Mouse (Mus musculus) right cerebral cortex, postnatal 10 days (tissue): Measurements from ENCODE around the gene Dnajb6.
"Not testable (repeated sequence)": the region's sequence is repeated elsewhere in the genome, so short reads cannot be mapped to it uniquely, and the experiment has no call there.

Experiments used
- DNase-seq, 2 experiments: peaks; one replicate each; pipeline ENCODE4 v3.0.0; 2021; ENCODE audit warnings: low spot score in 2 of 2

Gene Dnajb6

GRCm38 (mm10) chr5:29759318-29759717, 23.8 kb downstream of the Dnajb6 start:
- no peak for DNase-seq

- no peak for DNase-seq
These were observed 35.4 kb downstream of the Dnajb6 start for GRCm38 (mm10) chr5:29770935-29771334.

GRCm38 (mm10) chr5:29772038-29772437, 36.5 kb downstream of the Dnajb6 start:
- DNase-seq = no peak

- DNase-seq = no peak
These were observed 37.3 kb downstream of the Dnajb6 start for GRCm38 (mm10) chr5:29772651-29773330.

- DNase-seq = no peak
These were observed 38.1 kb downstream of the Dnajb6 start for GRCm38 (mm10) chr5:29773460-29774150.

GRCm38 (mm10) chr5:29775437-29775836, 39.9 kb downstream of the Dnajb6 start:
- DNase-seq = no peak

GRCm38 (mm10) chr5:29778029-29778428, 42.5 kb downstream of the Dnajb6 start:
- no peak for DNase-seq

GRCm38 (mm10) chr5:29779733-29780132, 44.2 kb downstream of the Dnajb6 start:
- not testable (repeated sequence) for DNase-seq

GRCm38 (mm10) chr5:29782261-29782660, 46.8 kb downstream of the Dnajb6 start:
- no peak for DNase-seq

GRCm38 (mm10) chr5:29784906-29785305, 49.4 kb downstream of the Dnajb6 start:
- not testable (repeated sequence) for DNase-seq

GRCm38 (mm10) chr5:29785953-29786352, 50.5 kb downstream of the Dnajb6 start:
- DNase-seq = not testable (repeated sequence)

- DNase-seq = not testable (repeated sequence)
These were observed 59.4 kb downstream of the Dnajb6 start for GRCm38 (mm10) chr5:29794933-29795332.

- no peak for DNase-seq
These were observed 73.5 kb downstream of the Dnajb6 start for GRCm38 (mm10) chr5:29808940-29809339.

- DNase-seq = not testable (repeated sequence)
These were observed 76.0 kb downstream of the Dnajb6 start for GRCm38 (mm10) chr5:29811377-29811921.

- DNase-seq = no peak
These were observed 81.2 kb downstream of the Dnajb6 start for GRCm38 (mm10) chr5:29816523-29817242.

- peak; percentile 71 to 78 for DNase-seq
These were observed 81.9 kb downstream of the Dnajb6 start for GRCm38 (mm10) chr5:29817400-29817799.

- DNase-seq = no peak
These were observed 82.8 kb downstream of the Dnajb6 start for GRCm38 (mm10) chr5:29818287-29818686.

GRCm38 (mm10) chr5:29824796-29825195, 89.3 kb downstream of the Dnajb6 start:
- peak; percentile 54 to 56 for DNase-seq

GRCm38 (mm10) chr5:29826780-29827179, 91.3 kb downstream of the Dnajb6 start:
- DNase-seq = no peak

- DNase-seq = no peak
These were observed 107.1 kb downstream of the Dnajb6 start for GRCm38 (mm10) chr5:29842444-29843166.

- no peak for DNase-seq
These were observed 109.5 kb downstream of the Dnajb6 start for GRCm38 (mm10) chr5:29845038-29845437.

- DNase-seq = peak in 1 of 2 experiments; percentile 29
These were observed 112.0 kb downstream of the Dnajb6 start for GRCm38 (mm10) chr5:29847494-29847893.
